Mouse (Mus musculus) MEL (cell line): ENCODE data around the gene Lamp2. TPM values are rescaled to one million over a fixed set of nuclear protein-coding genes. Genes with fewer than 3 reads are reported as not detected.

Experiments
- DNase-seq: peaks from one replicate; pipeline ENCODE4 v3.0.0; 2011; ENCODE audit warnings: low read depth, low spot score
- H3K27ac ChIP-seq: 2 replicates; pipeline ENCODE4 v1.5.1; 2012; ENCODE audit warnings: low read depth, mild to moderate bottlenecking, control low read depth, low read length, moderate library complexity; ENCODE audit not compliant: control insufficient read depth
- H3K27me3 ChIP-seq, 2 experiments: fragments of 150-350 bp in 1 of 2; sonication (generic) in 1 of 2; 2 replicates each; pipeline ENCODE4 v1.6.1; 2012; ENCODE audit warnings: low read length in 2 of 2, mild to moderate bottlenecking in 2 of 2, improper control_type of control experiment in 1 of 2, moderate library complexity in 1 of 2; ENCODE audit not compliant: insufficient read depth in 2 of 2, control insufficient read depth in 1 of 2
- H3K36me3 ChIP-seq, 2 experiments: 2 replicates each; pipeline ENCODE4 v1.6.1; 2012 to 2014; ENCODE audit warnings: low read length in 2 of 2, improper control_type of control experiment in 1 of 2, inconsistent platforms in 1 of 2, mild to moderate bottlenecking in 1 of 2; ENCODE audit not compliant: insufficient read depth in 2 of 2, control insufficient read depth in 1 of 2
- H3K4me1 ChIP-seq, 2 experiments: fragments of 150-350 bp in 1 of 2; sonication (generic) in 1 of 2; 2 replicates each; pipeline ENCODE4 v1.6.1; 2012; ENCODE audit warnings: low read length in 2 of 2, improper control_type of control experiment in 1 of 2, mild to moderate bottlenecking in 1 of 2; ENCODE audit not compliant: insufficient read depth in 2 of 2, control insufficient read depth in 1 of 2
- H3K4me3 ChIP-seq, 2 experiments: fragments of 150-350 bp in 1 of 2; sonication (generic) in 1 of 2; 2 replicates each; pipeline ENCODE4 v1.5.1; 2012; ENCODE audit warnings: low read depth in 2 of 2, low read length in 2 of 2, mild to moderate bottlenecking in 2 of 2, moderate library complexity in 2 of 2, control low read depth in 1 of 2, improper control_type of control experiment in 1 of 2; ENCODE audit not compliant: control insufficient read depth in 1 of 2, insufficient read depth in 1 of 2
- H3K79me2 ChIP-seq: 2 replicates; pipeline ENCODE4 v1.6.1; 2012; ENCODE audit warnings: mild to moderate bottlenecking, low read length, moderate library complexity; ENCODE audit not compliant: control insufficient read depth, poor library complexity, insufficient read depth
- H3K9ac ChIP-seq: 2 replicates; pipeline ENCODE4 v1.6.1; 2012; ENCODE audit warnings: low read depth, mild to moderate bottlenecking, control low read depth, low read length, moderate library complexity; ENCODE audit not compliant: control insufficient read depth, poor library complexity, severe bottlenecking
- H3K9me3 ChIP-seq: fragments of 150-350 bp; sonication (generic); replicated peaks from 2 replicates; pipeline ENCODE4 v1.6.1; 2012; ENCODE audit warnings: mild to moderate bottlenecking, low read length, improper control_type of control experiment, moderate library complexity; ENCODE audit not compliant: insufficient read depth
- BHLHE40 ChIP-seq: IDR thresholded peaks from 2 replicates; pipeline ENCODE4 v1.6.1; 2012; ENCODE audit warnings: low read depth, mild to moderate bottlenecking, inconsistent platforms, low read length, improper control_type of control experiment, borderline replicate concordance
- CHD2 ChIP-seq: IDR thresholded peaks from 2 replicates; pipeline ENCODE4 v1.6.1; 2011; ENCODE audit warnings: low read length, improper control_type of control experiment
- CTCF ChIP-seq, 3 experiments: IDR thresholded peaks in 2 of 3; conservative IDR thresholded peaks in 1 of 3; 2 replicates each; pipeline ENCODE4 v1.5.1; 2011 to 2012; ENCODE audit warnings: low read length in 3 of 3, low read depth in 2 of 3, mild to moderate bottlenecking in 2 of 3, improper control_type of control experiment in 1 of 3, inconsistent platforms in 1 of 3, mixed read lengths in 1 of 3, moderate library complexity in 1 of 3; ENCODE audit not compliant: control insufficient read depth in 1 of 3, insufficient read depth in 1 of 3, poor library complexity in 1 of 3, severe bottlenecking in 1 of 3
- E2F4 ChIP-seq: IDR thresholded peaks from 2 replicates; pipeline ENCODE4 v1.6.1; 2011; ENCODE audit warnings: low read depth, low read length, improper control_type of control experiment, borderline replicate concordance
- ELF1 ChIP-seq: IDR thresholded peaks from 2 replicates; pipeline ENCODE4 v1.6.1; 2014; ENCODE audit warnings: low read depth, mild to moderate bottlenecking, inconsistent platforms, low read length, improper control_type of control experiment, moderate library complexity
- EP300 ChIP-seq, 2 experiments: IDR thresholded peaks; 2 replicates each; pipeline ENCODE4 v1.6.1; 2011; ENCODE audit warnings: improper control_type of control experiment in 2 of 2, low read length in 2 of 2, low read depth in 1 of 2, mild to moderate bottlenecking in 1 of 2
- GABPA ChIP-seq: IDR thresholded peaks from 2 replicates; pipeline ENCODE4 v1.6.1; 2012; ENCODE audit warnings: low read depth, mild to moderate bottlenecking, inconsistent platforms, low read length, improper control_type of control experiment, moderate library complexity
- GATA1 ChIP-seq: IDR thresholded peaks from 2 replicates; pipeline ENCODE4 v1.6.1; 2011; ENCODE audit warnings: low read depth, low read length, improper control_type of control experiment
- MAX ChIP-seq: IDR thresholded peaks from 2 replicates; pipeline ENCODE4 v1.6.1; 2011; ENCODE audit warnings: low read length, improper control_type of control experiment
- MAZ ChIP-seq: IDR thresholded peaks from 2 replicates; pipeline ENCODE4 v1.6.1; 2012; ENCODE audit warnings: low read depth, mild to moderate bottlenecking, inconsistent platforms, low read length, improper control_type of control experiment
- MEF2A ChIP-seq: IDR thresholded peaks from 2 replicates; pipeline ENCODE4 v1.6.1; 2014; ENCODE audit warnings: low read depth, mild to moderate bottlenecking, inconsistent platforms, low read length, improper control_type of control experiment; ENCODE audit not compliant: poor library complexity, insufficient replicate concordance, severe bottlenecking; ENCODE audit errors: extremely low read depth
- MXI1 ChIP-seq: IDR thresholded peaks from 2 replicates; pipeline ENCODE4 v1.6.1; 2011; ENCODE audit warnings: mild to moderate bottlenecking, low read depth, low read length, improper control_type of control experiment
- POLR2A ChIP-seq, 2 experiments: IDR thresholded peaks; 2 replicates each; pipeline ENCODE4 v1.6.1; 2011 to 2012; ENCODE audit warnings: low read length in 2 of 2, mild to moderate bottlenecking in 2 of 2, control low read depth in 1 of 2, improper control_type of control experiment in 1 of 2, low read depth in 1 of 2, moderate library complexity in 1 of 2; ENCODE audit not compliant: control insufficient read depth in 1 of 2, insufficient read depth in 1 of 2, poor library complexity in 1 of 2
- POLR2AphosphoS2 ChIP-seq: IDR thresholded peaks from 2 replicates; pipeline ENCODE4 v1.6.1; 2011; ENCODE audit warnings: low read length, improper control_type of control experiment
- POLR2AphosphoS5 ChIP-seq: IDR thresholded peaks from 2 replicates; pipeline ENCODE4 v1.6.1; 2012; ENCODE audit warnings: low read depth, borderline replicate concordance, mild to moderate bottlenecking, inconsistent platforms, low read length, moderate library complexity, mixed read lengths
- RAD21 ChIP-seq: IDR thresholded peaks from 2 replicates; pipeline ENCODE4 v1.6.1; 2011; ENCODE audit warnings: mild to moderate bottlenecking, low read depth, low read length, improper control_type of control experiment
- SIN3A ChIP-seq: IDR thresholded peaks from 2 replicates; pipeline ENCODE4 v1.6.1; 2012; ENCODE audit warnings: low read length, improper control_type of control experiment, inconsistent platforms
- SMC3 ChIP-seq: IDR thresholded peaks from 2 replicates; pipeline ENCODE4 v1.6.1; 2011; ENCODE audit warnings: low read depth, low read length, improper control_type of control experiment
- TAL1 ChIP-seq: IDR thresholded peaks from 2 replicates; pipeline ENCODE4 v1.6.1; 2012; ENCODE audit warnings: mild to moderate bottlenecking, inconsistent platforms, low read length, moderate library complexity, mixed read lengths
- UBTF ChIP-seq: IDR thresholded peaks from 2 replicates; pipeline ENCODE4 v1.6.1; 2012; ENCODE audit warnings: low read depth, mild to moderate bottlenecking, inconsistent platforms, low read length, improper control_type of control experiment, moderate library complexity, borderline replicate concordance; ENCODE audit not compliant: insufficient read depth
- USF1 ChIP-seq: IDR thresholded peaks from 2 replicates; pipeline ENCODE4 v1.6.1; 2014; ENCODE audit warnings: low read depth, mild to moderate bottlenecking, inconsistent platforms, low read length, improper control_type of control experiment, moderate library complexity
- USF2 ChIP-seq, 2 experiments: IDR thresholded peaks; 2 replicates each; pipeline ENCODE4 v1.6.1; 2011 to 2012; ENCODE audit warnings: improper control_type of control experiment in 2 of 2, low read length in 2 of 2, borderline replicate concordance in 1 of 2, inconsistent platforms in 1 of 2, low read depth in 1 of 2, mild to moderate bottlenecking in 1 of 2; ENCODE audit not compliant: insufficient read depth in 1 of 2
- ZC3H11A ChIP-seq: IDR thresholded peaks from 2 replicates; pipeline ENCODE4 v1.6.1; 2012; ENCODE audit warnings: low read depth, mild to moderate bottlenecking, inconsistent platforms, low read length, improper control_type of control experiment
- ZKSCAN1 ChIP-seq: IDR thresholded peaks from 2 replicates; pipeline ENCODE4 v1.6.1; 2012; ENCODE audit warnings: low read depth, mild to moderate bottlenecking, inconsistent platforms, low read length, improper control_type of control experiment, moderate library complexity
- ZNF384 ChIP-seq: IDR thresholded peaks from 2 replicates; pipeline ENCODE4 v1.6.1; 2012; ENCODE audit warnings: low read depth, mild to moderate bottlenecking, inconsistent platforms, low read length, improper control_type of control experiment
- polyA plus RNA-seq, 2 experiments: library from polyadenylated mRNA; stranded (reverse) in 1 of 2; unstranded in 1 of 2; fragments of >175 nt in 1 of 2; fragments of >200 nt in 1 of 2; gene quantifications; 2 replicates each; pipeline versions ENCODE4 v1.2.1 to v1.2.4; 2012; ENCODE audit warnings: low replicate concordance in 2 of 2, low read depth in 1 of 2; ENCODE audit not compliant: insufficient read length in 2 of 2, insufficient read depth in 1 of 2, missing spikeins in 1 of 2
- total RNA-seq: library from RNA; depleted of rRNA; stranded (reverse); fragments of 300-350 nt; gene quantifications from 2 replicates; pipeline ENCODE4 v1.2.3, GENCODE M21; 2012

Lamp2 gene
- total and polyA plus RNA-seq, 3 experiments: 20.6 to 80.5 (median 28.9) TPM

DNA sequence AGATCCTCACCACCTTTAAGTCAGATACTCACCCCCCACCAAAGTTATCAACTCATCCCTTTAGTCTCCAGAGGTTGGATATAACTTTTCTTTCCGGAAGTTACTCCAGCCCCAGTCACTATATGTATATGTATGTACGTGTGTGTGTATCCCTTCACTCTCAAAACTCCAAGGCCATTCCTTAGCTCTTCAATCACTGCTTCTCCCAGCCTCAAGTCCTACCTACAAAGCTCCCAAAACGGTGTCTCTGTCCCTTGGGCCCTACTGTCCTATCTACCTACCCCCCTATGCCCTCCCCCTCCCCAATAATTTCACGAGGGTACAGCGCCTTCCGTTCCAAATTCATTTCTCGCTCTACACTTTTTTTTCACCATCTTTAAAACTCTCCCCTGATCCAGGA is 780 bp downstream of the Lamp2 start:
- H3K4me1 ChIP-seq: peaks cover 0 to 3% of the 10 kb centered on the region in 2 experiments; a peak in 1 of 4 replicates
- peaks cover 10% of the 10 kb centered on the region for H3K79me2 ChIP-seq
- DNase-seq: peak; percentile 33
- TF ChIP-seq ZKSCAN1: no peak
- no peak for TF ChIP-seq TAL1
- no peak for TF ChIP-seq EP300 (IDR thresholded peaks at IDR 0.05; ENCODE audit: low read depth in 1 of 2, low read length in 2 of 2)
- TF ChIP-seq POLR2AphosphoS2: no peak
- TF ChIP-seq ELF1: no peak
- TF ChIP-seq RAD21: no peak
- no peak for TF ChIP-seq MXI1
- no peak for TF ChIP-seq USF2 (IDR thresholded peaks at IDR 0.05; ENCODE audit: borderline replicate concordance in 1 of 2, insufficient read depth in 1 of 2, low read depth in 1 of 2, low read length in 2 of 2)
- TF ChIP-seq MAZ: no peak
- TF ChIP-seq MEF2A: no peak
- no peak for TF ChIP-seq GATA1
- no peak for TF ChIP-seq CTCF (IDR thresholded peaks at IDR 0.05 in 2 of 3, conservative IDR thresholded peaks at IDR 0.05 in 1 of 3; ENCODE audit: control insufficient read depth in 1 of 3, insufficient read depth in 1 of 3, low read depth in 2 of 3, low read length in 3 of 3, poor library complexity in 1 of 3, severe bottlenecking in 1 of 3)
- no peak for TF ChIP-seq POLR2AphosphoS5
- TF ChIP-seq MAX: no peak
- peaks cover 0 to 6% of the 10 kb centered on the region in 2 experiments; a peak in 2 of 4 replicates for H3K36me3 ChIP-seq
- H3K9me3 ChIP-seq: no peaks in the 10 kb centered on the region
- no peaks in the 10 kb centered on the region for H3K27me3 ChIP-seq
- peak overlapping the region; percentile 98 to 99 for H3K4me3 ChIP-seq
- H3K27ac ChIP-seq: no peak overlapping the region
- H3K9ac ChIP-seq: peak overlapping the region; percentile 94

DNA sequence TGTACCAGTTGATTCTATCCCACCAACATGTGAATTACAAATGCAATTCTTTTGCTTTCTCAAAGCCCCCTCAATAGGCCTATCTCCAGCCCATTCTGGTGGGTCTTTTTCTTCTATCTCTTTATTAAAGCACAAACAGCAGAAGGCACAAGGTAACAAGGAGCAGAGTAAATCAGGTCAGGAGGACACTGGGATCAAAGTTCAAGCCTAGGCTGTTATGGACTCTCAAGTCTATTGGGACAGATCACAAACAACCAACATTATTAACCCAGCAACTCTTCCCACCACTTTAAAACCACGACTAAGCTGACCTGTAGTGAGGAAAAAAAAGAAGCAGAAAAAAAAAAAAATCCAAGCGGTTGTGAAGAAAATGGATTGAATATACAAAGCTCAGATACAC is 1.4 kb downstream of the Lamp2 start:
- DNase-seq: no peak
- Histone ChIP-seq H3K79me2 (peaks cover 10% of the 10 kb centered on the region), H3K36me3 (peaks cover 0 to 6% of the 10 kb centered on the region in 2 experiments; a peak in 2 of 4 replicates), H3K27ac (no peak overlapping the region), H3K9me3 (no peaks in the 10 kb centered on the region), H3K4me1 (peaks cover 0 to 3% of the 10 kb centered on the region in 2 experiments; a peak in 1 of 4 replicates), H3K4me3 (peak overlapping the region; percentile 98 to 99), H3K27me3 (no peaks in the 10 kb centered on the region), H3K9ac (peak overlapping the region; percentile 94)
- TF ChIP-seq POLR2A (IDR thresholded peaks at IDR 0.05; ENCODE audit: control insufficient read depth in 1 of 2, insufficient read depth in 1 of 2, low read depth in 1 of 2, low read length in 2 of 2, poor library complexity in 1 of 2) (no peak), MXI1 (no peak), SMC3 (no peak), BHLHE40 (no peak), ZC3H11A (no peak), CTCF (IDR thresholded peaks at IDR 0.05 in 2 of 3, conservative IDR thresholded peaks at IDR 0.05 in 1 of 3; ENCODE audit: control insufficient read depth in 1 of 3, insufficient read depth in 1 of 3, low read depth in 2 of 3, low read length in 3 of 3, poor library complexity in 1 of 3, severe bottlenecking in 1 of 3) (no peak), POLR2AphosphoS5 (no peak), GATA1 (no peak), GABPA (no peak), ELF1 (no peak), CHD2 (no peak), SIN3A (no peak), ZNF384 (no peak), MAX (no peak), UBTF (no peak), USF2 (IDR thresholded peaks at IDR 0.05; ENCODE audit: borderline replicate concordance in 1 of 2, insufficient read depth in 1 of 2, low read depth in 1 of 2, low read length in 2 of 2) (no peak), POLR2AphosphoS2 (no peak), USF1 (no peak), E2F4 (no peak), ZKSCAN1 (no peak)
